Comparison of ENCODE assay signal across 9 mouse cellular contexts in the genomic region with DNA sequence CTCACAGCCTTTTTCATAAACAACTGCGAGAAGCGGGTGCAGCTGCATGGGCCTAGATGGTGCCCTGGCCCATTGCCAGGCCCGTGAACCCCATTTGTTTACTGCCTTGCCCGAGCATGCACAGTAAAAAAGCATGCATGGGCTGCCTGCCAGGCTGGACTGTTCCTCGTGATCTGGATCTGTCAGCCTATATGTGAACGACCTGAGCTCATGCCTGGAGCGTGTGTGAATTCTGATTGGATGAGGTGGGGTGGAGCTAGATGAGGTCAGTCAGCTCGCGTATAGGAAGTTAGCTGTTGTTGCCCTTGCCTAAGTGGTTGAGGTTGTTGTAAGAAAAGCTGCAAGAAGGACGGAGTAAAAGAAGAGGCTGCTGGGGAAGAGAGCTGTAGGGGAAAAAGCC.
DNase-seq lines count a peak whose midpoint lies in the region; ATAC-seq and TF ChIP-seq lines count a peak whose summit lies in the region.
"Had no signal": no experiment of that assay in that cellular context is flagged by ENCODE, and none has a peak within 500 bp of the region (broad histone marks: within the 10 kb centered on the region; RNA-seq: fewer than 3 reads in every experiment).

No protein-coding gene starts in this region.

- no peaks in the 10 kb centered on the region for H3K4me1 ChIP-seq in hindbrain, postnatal 0 days (ENCODE audit: insufficient read depth, low read length)

- 32% methylated on average over 10 of the region's 10 CpGs for WGBS in hindbrain, postnatal 0 days

- intact Hi-C loops in left cerebral cortex, postnatal 4 days (cut with DNase I) = no loop called here
- intact Hi-C loops in left cerebral cortex, postnatal 25 days (cut with DNase I) = no loop called here

- no peak overlapping the region for H3K27ac ChIP-seq in hindbrain, postnatal 0 days
- H3K27ac ChIP-seq: left cerebral cortex, adult 2 months had no signal

- H3K9me3 ChIP-seq in hindbrain, postnatal 0 days (ENCODE audit: low read length) = no peaks in the 10 kb centered on the region

- no peak overlapping the region for H3K9ac ChIP-seq in hindbrain, postnatal 0 days (replicated peaks; ENCODE audit: low read length)

- peak; percentile 2 for DNase-seq in cerebellum, adult 11 months
- peak; percentile 62 for DNase-seq in left cerebral cortex, postnatal 4 days
- DNase-seq in left cerebral cortex, postnatal 25 days (ENCODE audit: low spot score in 2 of 2) = no peak
- DNase-seq in hindbrain, postnatal 0 days (ENCODE audit: low spot score) = peak; percentile 57
- DNase-seq in lung, postnatal 36 days = peak; percentile 59
- no peak for DNase-seq in yolk sac, embryonic 10.5 days (ENCODE audit: low spot score)
- no peak for DNase-seq in embryo, embryonic 10.5 days (ENCODE audit: low spot score)

- no peaks in the 10 kb centered on the region for H3K36me3 ChIP-seq in hindbrain, postnatal 0 days (ENCODE audit: insufficient read depth, low read length)

- TF ChIP-seq CTCF in hindbrain, postnatal 0 days (IDR thresholded peaks at IDR 0.05; ENCODE audit: low read depth) = no peak

- no peaks in the 10 kb centered on the region for H3K27me3 ChIP-seq in hindbrain, postnatal 0 days (ENCODE audit: insufficient read depth, low read length)

- ATAC-seq in cerebellum, adult (ENCODE audit: insufficient number of reproducible peaks, low FRiP score, low TSS enrichment) = no peak
- peak; percentile 73 for ATAC-seq in hindbrain, postnatal 0 days

- H3K4me3 ChIP-seq in hindbrain, postnatal 0 days (ENCODE audit: low read length) = no peak overlapping the region
- H3K4me3 ChIP-seq: left cerebral cortex, adult 2 months had no signal

- H3K4me2 ChIP-seq in hindbrain, postnatal 0 days (ENCODE audit: low read depth, low read length) = peak overlapping the region; percentile 3; the same call in 1 of the 2 replicates

Comparison
In these comparisons a context has a peak if more than half of its experiments do, and no peak if none do; other contexts are left out.
1. DNase-seq: peak in cerebellum, adult 11 months (single experiment), left cerebral cortex, postnatal 4 days (single experiment), hindbrain, postnatal 0 days (single experiment) and lung, postnatal 36 days (single experiment); none in left cerebral cortex, postnatal 25 days (0 of 2), yolk sac, embryonic 10.5 days (single experiment) and embryo, embryonic 10.5 days (single experiment).